Mouse (Mus musculus): ENCODE measurements around the gene Aipl1. TPM values are rescaled to one million over a fixed set of nuclear protein-coding genes. Genes with fewer than 3 reads are reported as not detected.

Aipl1 gene
- 0.15 TPM for polyA plus RNA-seq (2017; shearing (Covaris generic))

DNA sequence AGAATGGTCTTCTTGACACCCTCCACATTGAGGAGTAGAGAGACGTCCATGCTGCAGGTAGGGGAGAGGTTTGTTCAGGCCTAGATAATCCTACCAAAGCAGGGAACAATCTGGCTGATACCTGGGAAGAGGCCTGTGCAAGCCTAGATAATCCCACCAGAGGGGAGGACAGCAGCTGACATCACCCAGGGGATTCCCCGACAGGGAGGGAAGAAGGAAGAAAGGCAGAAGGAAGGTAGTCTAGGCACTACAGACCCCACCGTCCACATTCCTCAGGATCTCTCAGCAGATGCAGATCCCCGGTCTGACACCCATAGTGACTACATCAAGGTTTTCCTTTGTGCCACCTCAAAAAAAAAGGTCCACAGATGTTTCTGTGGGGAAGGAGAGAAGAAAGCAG, at the start of gene Aipl1:
TSS of gene Aipl1 (minus strand) at position 101 of the 400 bp plus-strand sequence.

GRCm38 (mm10) chr11:72041768-72042607, 4.7 kb upstream of the Aipl1 start, which contains the start of gene Pimreg:
Gene Pimreg, plus strand, starts transcription at chr11:72042032.

Other genes with a start within 250 kb of the Aipl1 start
- gene Pimreg, start 4.5 kb upstream of the Aipl1 start, polyA plus RNA-seq (2017; shearing (Covaris generic)) = not detected
- gene Pitpnm3, start 98.3 kb upstream of the Aipl1 start, polyA plus RNA-seq (2017; shearing (Covaris generic)) = not detected
- gene Gm43951, start 169.3 kb upstream of the Aipl1 start, polyA plus RNA-seq (2017; shearing (Covaris generic)) = not detected
- gene 4933427D14Rik, start 169.9 kb upstream of the Aipl1 start, polyA plus RNA-seq (2017; shearing (Covaris generic)) = 10.4 TPM
- 51.1 TPM for gene Txndc17, start 170.0 kb upstream of the Aipl1 start, polyA plus RNA-seq (2017; shearing (Covaris generic))
- 17.9 TPM for gene Med31, start 178.1 kb upstream of the Aipl1 start, polyA plus RNA-seq (2017; shearing (Covaris generic))
- not detected for gene Slc13a5, start 229.7 kb upstream of the Aipl1 start, polyA plus RNA-seq (2017; shearing (Covaris generic))

Measured in naive thymus-derived CD4-positive, alpha-beta T cell, adult 5 months (primary cell).